Mouse (Mus musculus): ENCODE measurements around the gene Klhl8. TPM values are rescaled to one million over a fixed set of nuclear protein-coding genes. Genes with fewer than 3 reads are reported as not detected.

The Klhl8 gene
- total RNA-seq, 2 experiments from 2014 or later: 35.5 to 38.3 TPM

GRCm38 (mm10) chr5:103813997-103814542, 97.0 kb downstream of the Klhl8 start:
- DNase-seq (ENCODE audit: low spot score in 2 of 2): no peak

- no peak for DNase-seq (ENCODE audit: low spot score in 2 of 2)
Observed at GRCm38 (mm10) chr5:103813291-103813690, 97.8 kb downstream of the Klhl8 start.

Other genes starting within 250 kb of the Klhl8 start
- gene Aff1, start 218.9 kb downstream of the Klhl8 start, total RNA-seq (2021): 10 to 100 TPM; 13.1 to 14.0 TPM
- gene Hsd17b13, start 66.2 kb upstream of the Klhl8 start, total RNA-seq (2021): not detected
- 10 to 100 TPM; 36.7 to 39.9 TPM for gene Hsd17b11, start 110.7 kb upstream of the Klhl8 start, total RNA-seq (2021)
- gene Nudt9, start 135.0 kb upstream of the Klhl8 start, total RNA-seq (2021): 10 to 100 TPM; 75.6 to 77.4 TPM
- not detected for gene Gm17660, start 166.3 kb upstream of the Klhl8 start, total RNA-seq (2021)
- gene Sparcl1, start 202.5 kb upstream of the Klhl8 start, total RNA-seq (2021): 1,000 to 10,000 TPM; 1,351 to 1,429 TPM